Mouse (Mus musculus): ENCODE data around the gene Gabrb2. TPM values are rescaled to one million over a fixed set of nuclear protein-coding genes. Genes with fewer than 3 reads are reported as not detected.
A peak's percentile ranks its signal among the peaks of the same experiment; 100 is the strongest.

Gene Gabrb2
- polyA plus RNA-seq, 1 experiment from 2014 or later = 1.3 TPM

- WGBS = 29% methylated on average over 5 of the region's 5 CpGs
- no peak overlapping the region for H3K9ac ChIP-seq
- H3K4me1 ChIP-seq = no peaks in the 10 kb centered on the region
- no peaks in the 10 kb centered on the region for H3K9me3 ChIP-seq (replicated peaks)
- 0 out of 2 replicates have a peak, but pooled peaks have one; percentile 33 for ATAC-seq (replicated peaks; ENCODE audit: low FRiP score)
- no peaks in the 10 kb centered on the region for H3K36me3 ChIP-seq
- no peaks in the 10 kb centered on the region for H3K27me3 ChIP-seq
- no peak overlapping the region for H3K4me3 ChIP-seq (replicated peaks)
- no peak overlapping the region for H3K27ac ChIP-seq
- H3K4me2 ChIP-seq = no peak overlapping the region
These were observed 230.6 kb downstream of the Gabrb2 start for GRCm38 (mm10) chr11:42650111-42650510.

GRCm38 (mm10) chr11:42651572-42651971, 232.0 kb downstream of the Gabrb2 start:
- ATAC-seq (replicated peaks; ENCODE audit: low FRiP score) = no peak
- Histone ChIP-seq H3K36me3 (no peaks in the 10 kb centered on the region), H3K4me3 (replicated peaks) (no peak overlapping the region)

GRCm38 (mm10) chr11:42654189-42654588, 234.6 kb downstream of the Gabrb2 start:
- no peaks in the 10 kb centered on the region for H3K4me1 ChIP-seq
- WGBS = 56% methylated on average over 3 of the region's 3 CpGs
- H3K9ac ChIP-seq = no peak overlapping the region
- no peaks in the 10 kb centered on the region for H3K27me3 ChIP-seq
- no peak overlapping the region for H3K4me3 ChIP-seq (replicated peaks)
- no peak overlapping the region for H3K4me2 ChIP-seq
- H3K27ac ChIP-seq = no peak overlapping the region
- H3K36me3 ChIP-seq = no peaks in the 10 kb centered on the region
- no peaks in the 10 kb centered on the region for H3K9me3 ChIP-seq (replicated peaks)
- no peak for ATAC-seq (replicated peaks; ENCODE audit: low FRiP score)

More at GRCm38 (mm10) chr11:42651572-42651971, 232.0 kb downstream of the Gabrb2 start:
- Histone ChIP-seq H3K9me3 (replicated peaks) (no peaks in the 10 kb centered on the region), H3K9ac (no peak overlapping the region), H3K4me1 (no peaks in the 10 kb centered on the region), H3K27ac (no peak overlapping the region), H3K27me3 (no peaks in the 10 kb centered on the region), H3K4me2 (no peak overlapping the region)

GRCm38 (mm10) chr11:42668657-42669056, 249.1 kb downstream of the Gabrb2 start:
- 0 out of 2 replicates have a peak, but pooled peaks have one; percentile 62 for ATAC-seq (replicated peaks; ENCODE audit: low FRiP score)
- H3K9me3 ChIP-seq (replicated peaks) = no peaks in the 10 kb centered on the region
- no peak overlapping the region for H3K4me2 ChIP-seq
- H3K27me3 ChIP-seq = no peaks in the 10 kb centered on the region
- no peak overlapping the region for H3K9ac ChIP-seq
- WGBS = 84% methylated on average over 4 of the region's 4 CpGs
- no peaks in the 10 kb centered on the region for H3K36me3 ChIP-seq
- H3K27ac ChIP-seq = no peak overlapping the region
- H3K4me3 ChIP-seq (replicated peaks) = no peak overlapping the region
- H3K4me1 ChIP-seq = no peaks in the 10 kb centered on the region

Other genes starting within 250 kb of the Gabrb2 start
- gene Gabra1, start 236.8 kb upstream of the Gabrb2 start, polyA plus RNA-seq (2015; fragmentation: Nextera tagmentation; extraction: Ambion mirVana) = 2.5 and 2.8 TPM in 2 replicates
- gene Gabra6, start 98.7 kb upstream of the Gabrb2 start, polyA plus RNA-seq (2015; fragmentation: Nextera tagmentation; extraction: Ambion mirVana) = not detected in 2 replicates

All from kidney, embryonic 15.5 days (tissue).